Mouse (Mus musculus): ENCODE data around the gene Mctp1. TPM values are rescaled to one million over a fixed set of nuclear protein-coding genes. Genes with fewer than 3 reads are reported as not detected.
A peak's percentile ranks its signal among the peaks of the same experiment; 100 is the strongest.
"Not testable (repeated sequence)": the region's sequence is repeated elsewhere in the genome, so short reads cannot be mapped to it uniquely, and the experiment has no call there.

Gene Mctp1
- polyA plus RNA-seq, 1 experiment from 2014 or later: 0.10 TPM

GRCm38 (mm10) chr13:76564061-76564460, 179.7 kb downstream of the Mctp1 start:
- in situ Hi-C loops (cut with MboI; ENCODE audit: low pct_unique_long_range_greater_than_20kb): no loop called here
- ATAC-seq (no peak), DNase-seq (ENCODE audit: low read depth, low spot score) (no peak)
- ChIA-PET POLR2A (no interaction called here), CTCF (interaction anchor here (0.7 kb wide), 1 partner anchor 59 kb away, joined by 3 read pairs; no protein-coding TSS in a partner anchor)
- H3K27me3 ChIP-seq: no peaks in the 10 kb centered on the region
- no peak for TF ChIP-seq CTCF (IDR thresholded peaks at IDR 0.05)

- DNase-seq (ENCODE audit: low read depth, low spot score) (no peak), ATAC-seq (no peak)
- TF ChIP-seq CTCF (IDR thresholded peaks at IDR 0.05): no peak
- CTCF ChIA-PET: interaction anchor here (1.0 to 1.4 kb wide), 2 partner anchors 11 to 125 kb away, joined by 3 read pairs; no protein-coding TSS in a partner anchor
- in situ Hi-C loops (cut with MboI; ENCODE audit: low pct_unique_long_range_greater_than_20kb): no loop called here
- POLR2A ChIA-PET: no interaction called here
- no peaks in the 10 kb centered on the region for H3K27me3 ChIP-seq
Observed at GRCm38 (mm10) chr13:76566024-76566423, 181.7 kb downstream of the Mctp1 start.

GRCm38 (mm10) chr13:76567448-76567847, 183.1 kb downstream of the Mctp1 start:
- in situ Hi-C loops (cut with MboI; ENCODE audit: low pct_unique_long_range_greater_than_20kb): no loop called here
- no peak for TF ChIP-seq CTCF (IDR thresholded peaks at IDR 0.05)
- DNase-seq (ENCODE audit: low read depth, low spot score) (no peak), ATAC-seq (no peak)
- POLR2A ChIA-PET: no interaction called here
- CTCF ChIA-PET: no interaction called here
- H3K27me3 ChIP-seq: no peaks in the 10 kb centered on the region

GRCm38 (mm10) chr13:76568569-76569211, 184.4 kb downstream of the Mctp1 start:
- ChIA-PET POLR2A (interaction anchor here (0.6 to 1.2 kb wide), 2 partner anchors 16 to 17 kb away, joined by 3 read pairs; no protein-coding TSS in a partner anchor), CTCF (no interaction called here)
- DNase-seq (ENCODE audit: low read depth, low spot score) (no peak), ATAC-seq (no peak)
- no peaks in the 10 kb centered on the region for H3K27me3 ChIP-seq
- TF ChIP-seq CTCF (IDR thresholded peaks at IDR 0.05): no peak
- in situ Hi-C loops (cut with MboI; ENCODE audit: low pct_unique_long_range_greater_than_20kb): no loop called here

- DNase-seq (ENCODE audit: low read depth, low spot score) (no peak), ATAC-seq (peak; percentile 65)
- POLR2A ChIA-PET: no interaction called here
- H3K27me3 ChIP-seq: no peaks in the 10 kb centered on the region
- in situ Hi-C loops (cut with MboI; ENCODE audit: low pct_unique_long_range_greater_than_20kb): no loop called here
- no peak for TF ChIP-seq CTCF (IDR thresholded peaks at IDR 0.05)
- CTCF ChIA-PET: no interaction called here
Observed at GRCm38 (mm10) chr13:76579414-76579813, 195.1 kb downstream of the Mctp1 start.

GRCm38 (mm10) chr13:76585447-76585846, 201.1 kb downstream of the Mctp1 start:
- DNase-seq (ENCODE audit: low read depth, low spot score) (no peak), ATAC-seq (no peak)
- in situ Hi-C loops (cut with MboI; ENCODE audit: low pct_unique_long_range_greater_than_20kb): no loop called here
- no peaks in the 10 kb centered on the region for H3K27me3 ChIP-seq
- ChIA-PET POLR2A (no interaction called here), CTCF (no interaction called here)
- no peak for TF ChIP-seq CTCF (IDR thresholded peaks at IDR 0.05)

- DNase-seq (ENCODE audit: low read depth, low spot score); in situ Hi-C loops (cut with MboI; ENCODE audit: low pct_unique_long_range_greater_than_20kb); CTCF ChIA-PET; POLR2A ChIA-PET; ATAC-seq; H3K27me3 ChIP-seq: not testable (repeated sequence)
Observed at GRCm38 (mm10) chr13:76590709-76591108, 206.4 kb downstream of the Mctp1 start.

GRCm38 (mm10) chr13:76591189-76591588, 206.9 kb downstream of the Mctp1 start:
- in situ Hi-C loops (cut with MboI; ENCODE audit: low pct_unique_long_range_greater_than_20kb): no loop called here
- POLR2A ChIA-PET: no interaction called here
- H3K27me3 ChIP-seq: no peaks in the 10 kb centered on the region
- no peak for DNase-seq (ENCODE audit: low read depth, low spot score)
- TF ChIP-seq CTCF (IDR thresholded peaks at IDR 0.05): no peak
- CTCF ChIA-PET: interaction anchor here (1.6 kb wide), 1 partner anchor 13 kb away, joined by 3 read pairs; no protein-coding TSS in a partner anchor
- no peak for ATAC-seq

GRCm38 (mm10) chr13:76591692-76592091, 207.4 kb downstream of the Mctp1 start:
- no peak for DNase-seq (ENCODE audit: low read depth, low spot score)
- TF ChIP-seq CTCF (IDR thresholded peaks at IDR 0.05): no peak
- no peak for ATAC-seq
- H3K27me3 ChIP-seq: no peaks in the 10 kb centered on the region
- ChIA-PET POLR2A (no interaction called here), CTCF (interaction anchor here (1.1 to 1.6 kb wide), 2 partner anchors 11 to 14 kb away, joined by 3 to 4 read pairs; no protein-coding TSS in a partner anchor)
- in situ Hi-C loops (cut with MboI; ENCODE audit: low pct_unique_long_range_greater_than_20kb): no loop called here

GRCm38 (mm10) chr13:76592908-76593307, 208.6 kb downstream of the Mctp1 start:
- ChIA-PET POLR2A (no interaction called here), CTCF (no interaction called here)

GRCm38 (mm10) chr13:76597005-76597404, 212.7 kb downstream of the Mctp1 start:
- CTCF ChIA-PET: no interaction called here
- POLR2A ChIA-PET: no interaction called here
- H3K27me3 ChIP-seq: no peaks in the 10 kb centered on the region
- ATAC-seq (no peak), DNase-seq (ENCODE audit: low read depth, low spot score) (no peak)
- TF ChIP-seq CTCF (IDR thresholded peaks at IDR 0.05): no peak
- in situ Hi-C loops (cut with MboI; ENCODE audit: low pct_unique_long_range_greater_than_20kb): no loop called here

More at GRCm38 (mm10) chr13:76592908-76593307, 208.6 kb downstream of the Mctp1 start:
- H3K27me3 ChIP-seq: no peaks in the 10 kb centered on the region
- no peak for DNase-seq (ENCODE audit: low read depth, low spot score)
- no peak for ATAC-seq
- no peak for TF ChIP-seq CTCF (IDR thresholded peaks at IDR 0.05)
- in situ Hi-C loops (cut with MboI; ENCODE audit: low pct_unique_long_range_greater_than_20kb): no loop called here

- no peak for TF ChIP-seq CTCF (IDR thresholded peaks at IDR 0.05)
- CTCF ChIA-PET: no interaction called here
- POLR2A ChIA-PET: no interaction called here
- ATAC-seq (no peak), DNase-seq (ENCODE audit: low read depth, low spot score) (no peak)
- H3K27me3 ChIP-seq: no peaks in the 10 kb centered on the region
- in situ Hi-C loops (cut with MboI; ENCODE audit: low pct_unique_long_range_greater_than_20kb): no loop called here
Observed at GRCm38 (mm10) chr13:76609425-76609824, 225.1 kb downstream of the Mctp1 start.

Measured in Patski (cell line).